Mouse (Mus musculus): ENCODE results near the gene Haus5. TPM values are rescaled to one million over a fixed set of nuclear protein-coding genes. Genes with fewer than 3 reads are reported as not detected.

The Haus5 gene
- 10 to 100 TPM; 25.7 to 77.0 (median 44.9) TPM for total RNA-seq (2018; cell fraction: chromatin; rRNA removed)
- 1 to 10 TPM; 2.7 to 8.0 (median 4.8) TPM for total RNA-seq (2018; cell fraction: cytosol; rRNA removed)
- 10 to 100 TPM in 24 of 26 experiments, 1 to 10 TPM in 2; 6.1 to 54.3 (median 19.1) TPM for total RNA-seq (2018; cell fraction: nucleus; rRNA removed)
- polyA plus RNA-seq (2018), result 4.8 to 11.7 TPM (median 6.3 TPM) in 3 replicates

- peaks cover 1% of the 10 kb centered on the region; the same call in 1 of the 2 replicates for H3K36me3 ChIP-seq (ENCODE audit: inconsistent target)
- no peaks in the 10 kb centered on the region; the same call in 1 of the 2 replicates for H3K79me2 ChIP-seq (ENCODE audit: inconsistent target)
- H3K4me3 ChIP-seq (ENCODE audit: inconsistent target), result peak within 1 kb of the TSS; percentile 90
- under 1% methylated on average over 34 of the region's 34 CpGs for WGBS (ENCODE audit: missing documents)
- peak within 1 kb of the TSS; percentile 44 for H3K27ac ChIP-seq
Measured at GRCm38 (mm10) chr7:30664529-30665200, at the start of gene Haus5. Haus5 (minus strand) TSS chr7:30664994.

DNA sequence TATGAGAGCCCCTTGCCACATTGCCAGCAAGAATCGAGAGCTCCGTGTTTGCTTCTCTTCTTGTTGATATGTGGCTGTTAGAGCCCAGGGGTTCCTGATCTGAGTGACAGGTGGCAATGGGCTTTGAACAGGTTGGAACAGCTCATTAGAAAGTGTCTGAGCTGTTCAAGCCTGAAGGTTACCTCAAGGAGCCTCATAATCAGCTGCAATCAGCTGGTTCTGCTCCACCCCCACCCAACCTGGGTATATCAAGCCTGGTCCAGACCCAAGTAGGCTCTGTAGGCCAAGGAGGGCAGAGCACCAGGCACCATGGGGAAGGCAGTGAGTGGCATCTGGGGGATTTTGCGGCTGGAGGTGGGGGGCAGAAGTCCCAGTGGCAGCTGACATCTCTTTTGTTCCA lies 47.1 kb upstream of the Haus5 start, which contains the start of gene Atp4a:
Gene Atp4a (plus strand): TSS at position 268 of the 400 bp plus-strand sequence.
- WGBS (ENCODE audit: missing documents), result 90% methylated on average over 3 of the region's 3 CpGs
- no peaks in the 10 kb centered on the region for H3K36me3 ChIP-seq (ENCODE audit: inconsistent target)
- no peak within 1 kb of the TSS for H3K4me3 ChIP-seq (ENCODE audit: inconsistent target)

GRCm38 (mm10) chr7:30707441-30707840 lies 42.6 kb upstream of the Haus5 start:
- Histone ChIP-seq H3K27ac (no peak overlapping the region), H3K4me3 (ENCODE audit: inconsistent target) (no peak overlapping the region), H3K79me2 (ENCODE audit: inconsistent target) (no peaks in the 10 kb centered on the region), H3K36me3 (ENCODE audit: inconsistent target) (no peaks in the 10 kb centered on the region)
- WGBS (ENCODE audit: missing documents), result 100% methylated on average over 1 of the region's 1 CpGs

More for the DNA sequence above, 47.1 kb upstream of the Haus5 start, which contains the start of gene Atp4a:
- H3K79me2 ChIP-seq (ENCODE audit: inconsistent target), result no peaks in the 10 kb centered on the region
- no peak within 1 kb of the TSS for H3K27ac ChIP-seq

GRCm38 (mm10) chr7:30706214-30706882 lies 41.6 kb upstream of the Haus5 start:
- Histone ChIP-seq H3K27ac (no peak overlapping the region), H3K79me2 (ENCODE audit: inconsistent target) (no peaks in the 10 kb centered on the region), H3K36me3 (ENCODE audit: inconsistent target) (no peaks in the 10 kb centered on the region), H3K4me3 (ENCODE audit: inconsistent target) (no peak overlapping the region)
- 88% methylated on average over 8 of the region's 8 CpGs for WGBS (ENCODE audit: missing documents)

DNA sequence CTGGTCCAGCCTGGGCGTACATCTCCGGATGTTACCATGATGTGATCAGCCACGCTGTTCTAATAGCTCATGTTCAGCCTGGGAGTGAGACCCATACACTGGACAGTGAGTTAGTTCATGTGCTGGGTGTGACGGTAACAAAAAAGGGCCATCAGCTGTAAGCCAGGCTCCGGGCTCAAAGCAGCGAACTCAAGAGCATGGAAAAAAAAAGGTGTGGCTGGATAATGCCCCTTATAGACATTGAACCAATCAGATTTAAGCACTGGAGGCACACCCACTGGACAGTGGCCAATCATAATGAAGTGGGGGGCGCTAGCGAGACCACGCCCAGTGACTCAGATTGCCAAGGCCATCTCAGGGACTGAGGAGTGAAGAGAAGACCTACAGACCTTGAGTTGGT lies 33.8 kb upstream of the Haus5 start, which contains the start of gene 2200002J24Rik:
Gene 2200002J24Rik (plus strand): TSS at position 338 of the 400 bp plus-strand sequence.
- 79% methylated on average over 9 of the region's 9 CpGs for WGBS (ENCODE audit: missing documents)
- peak within 1 kb of the TSS; percentile 12; the same call in 1 of the 2 replicates for H3K27ac ChIP-seq
- no peak within 1 kb of the TSS for H3K4me3 ChIP-seq (ENCODE audit: inconsistent target)
- H3K36me3 ChIP-seq (ENCODE audit: inconsistent target), result no peaks in the 10 kb centered on the region
- H3K79me2 ChIP-seq (ENCODE audit: inconsistent target), result no peaks in the 10 kb centered on the region

- H3K4me3 ChIP-seq (ENCODE audit: inconsistent target), result no peak overlapping the region
- H3K79me2 ChIP-seq (ENCODE audit: inconsistent target), result no peaks in the 10 kb centered on the region
- 0% methylated on average over 5 of the region's 5 CpGs for WGBS (ENCODE audit: missing documents)
- peak overlapping the region; percentile 12; the same call in 1 of the 2 replicates for H3K27ac ChIP-seq
- H3K36me3 ChIP-seq (ENCODE audit: inconsistent target), result no peaks in the 10 kb centered on the region
Measured at GRCm38 (mm10) chr7:30698101-30698500, 33.3 kb upstream of the Haus5 start.

- H3K36me3 ChIP-seq (ENCODE audit: inconsistent target), result no peaks in the 10 kb centered on the region
- H3K27ac ChIP-seq, result no peak overlapping the region
- H3K79me2 ChIP-seq (ENCODE audit: inconsistent target), result no peaks in the 10 kb centered on the region
- H3K4me3 ChIP-seq (ENCODE audit: inconsistent target), result no peak overlapping the region
- 90% methylated on average over 5 of the region's 6 CpGs for WGBS (ENCODE audit: missing documents)
Measured at GRCm38 (mm10) chr7:30688325-30688724, 23.5 kb upstream of the Haus5 start.

DNA sequence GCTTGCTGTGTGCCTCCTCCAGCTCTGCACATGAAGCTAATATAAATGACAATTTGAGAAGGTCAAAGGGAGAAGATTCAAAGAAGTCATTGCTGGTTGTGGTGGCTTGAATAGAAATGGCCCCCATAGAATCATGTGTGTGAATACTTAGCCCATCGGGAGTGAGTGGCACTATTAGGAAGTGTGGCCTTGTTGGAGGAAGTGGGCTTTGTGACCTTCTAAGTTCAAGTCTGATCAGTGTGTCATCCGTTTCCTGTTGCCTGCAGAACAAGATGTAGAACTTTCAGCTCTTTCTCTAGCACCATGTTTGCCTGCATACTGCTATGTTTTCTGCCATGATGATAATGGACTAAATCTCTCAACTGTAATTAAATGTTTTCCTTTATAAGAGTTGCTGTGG lies 18.6 kb upstream of the Haus5 start:
- 38% methylated on average over 2 of the region's 2 CpGs for WGBS (ENCODE audit: missing documents)
- no peaks in the 10 kb centered on the region for H3K79me2 ChIP-seq (ENCODE audit: inconsistent target)
- no peak overlapping the region for H3K27ac ChIP-seq
- no peaks in the 10 kb centered on the region for H3K36me3 ChIP-seq (ENCODE audit: inconsistent target)
- H3K4me3 ChIP-seq (ENCODE audit: inconsistent target), result no peak overlapping the region

GRCm38 (mm10) chr7:30681897-30682296 lies 17.1 kb upstream of the Haus5 start:
- Histone ChIP-seq H3K27ac (no peak overlapping the region), H3K4me3 (ENCODE audit: inconsistent target) (no peak overlapping the region), H3K36me3 (ENCODE audit: inconsistent target) (no peaks in the 10 kb centered on the region), H3K79me2 (ENCODE audit: inconsistent target) (no peaks in the 10 kb centered on the region)
- WGBS (ENCODE audit: missing documents), result 84% methylated on average over 5 of the region's 5 CpGs

- WGBS (ENCODE audit: missing documents), result 80% methylated on average over 4 of the region's 5 CpGs
- Histone ChIP-seq H3K79me2 (ENCODE audit: inconsistent target) (no peaks in the 10 kb centered on the region), H3K27ac (no peak overlapping the region), H3K36me3 (ENCODE audit: inconsistent target) (no peaks in the 10 kb centered on the region), H3K4me3 (ENCODE audit: inconsistent target) (no peak overlapping the region)
Measured at GRCm38 (mm10) chr7:30678263-30678975, 13.6 kb upstream of the Haus5 start.

DNA sequence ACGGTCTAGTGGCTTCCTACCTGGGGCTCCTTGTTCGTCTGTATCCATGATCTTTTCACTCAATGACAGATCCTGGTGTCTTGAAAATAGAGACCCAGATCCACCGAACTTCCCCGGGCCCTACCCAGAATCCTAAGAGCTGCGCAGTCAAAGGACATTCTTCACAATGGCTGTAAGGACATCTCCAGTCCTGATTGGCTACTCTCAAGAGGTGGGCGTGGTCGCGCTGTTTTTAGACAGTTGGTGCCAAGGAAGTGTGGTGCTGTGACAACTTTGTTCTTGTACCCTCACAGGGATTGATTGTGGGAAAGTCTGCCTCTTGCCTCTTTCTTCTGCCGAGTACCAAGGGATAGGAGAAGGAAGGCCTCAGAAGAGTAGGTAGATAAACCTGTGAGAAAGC lies 6.7 kb upstream of the Haus5 start, which contains the start of gene Pmis2:
Gene Pmis2 (minus strand): TSS at position 126 of the 400 bp plus-strand sequence.
- Histone ChIP-seq H3K27ac (no peak within 1 kb of the TSS), H3K79me2 (ENCODE audit: inconsistent target) (no peaks in the 10 kb centered on the region), H3K4me3 (ENCODE audit: inconsistent target) (no peak within 1 kb of the TSS), H3K36me3 (ENCODE audit: inconsistent target) (no peaks in the 10 kb centered on the region)
- 71% methylated on average over 9 of the region's 9 CpGs for WGBS (ENCODE audit: missing documents)

DNA sequence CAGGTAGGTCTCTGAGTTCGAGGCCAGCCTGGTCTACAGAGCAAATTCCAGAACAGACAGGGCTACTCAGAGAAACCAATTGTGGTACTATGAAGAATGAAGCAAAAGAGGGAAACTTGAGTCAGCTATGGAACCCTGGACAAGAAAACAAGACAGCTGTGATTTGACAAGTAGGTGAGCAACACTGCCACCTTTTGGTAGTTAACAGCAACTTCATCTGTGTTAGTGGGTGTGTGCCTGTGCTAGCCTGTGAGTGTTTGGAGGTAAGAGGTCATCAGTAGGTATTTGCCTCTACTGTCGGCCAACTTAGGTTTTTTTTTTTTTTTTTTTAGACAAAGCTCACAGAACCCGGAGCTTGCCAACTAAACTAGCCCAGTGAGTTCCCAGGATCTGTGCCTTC lies 4.4 kb upstream of the Haus5 start:
- H3K27ac ChIP-seq, result no peak overlapping the region
- 58% methylated on average over 3 of the region's 3 CpGs for whole genome bisulfite sequencing (ENCODE audit: missing documents)
- no peaks in the 10 kb centered on the region; the same call in 1 of the 2 replicates for H3K79me2 ChIP-seq (ENCODE audit: inconsistent target)

GRCm38 (mm10) chr7:30665321-30665720 lies 527 bp upstream of the Haus5 start:
- Histone ChIP-seq H3K36me3 (ENCODE audit: inconsistent target) (no peaks in the 10 kb centered on the region), H3K4me3 (ENCODE audit: inconsistent target) (peak overlapping the region; percentile 90), H3K79me2 (ENCODE audit: inconsistent target) (no peaks in the 10 kb centered on the region; the same call in 1 of the 2 replicates), H3K27ac (no peak overlapping the region)
- 7% methylated on average over 11 of the region's 11 CpGs for WGBS (ENCODE audit: missing documents)

More for the DNA sequence above, 4.4 kb upstream of the Haus5 start:
- Histone ChIP-seq H3K4me3 (ENCODE audit: inconsistent target) (no peak overlapping the region), H3K36me3 (ENCODE audit: inconsistent target) (no peaks in the 10 kb centered on the region)

Measured in macrophage (primary cell).